Mouse (Mus musculus): ENCODE results near the gene Psapl1. TPM values are rescaled to one million over a fixed set of nuclear protein-coding genes. Genes with fewer than 3 reads are reported as not detected.

Gene Psapl1
- not detected for total RNA-seq (2021)
- long read RNA-seq, experiment 1: 0 reads
- long read RNA-seq, experiment 2: 0 reads

GRCm38 (mm10) chr5:36203916-36204315, at the start of gene Psapl1:
TSS of gene Psapl1 (plus strand) at chr5:36204021.
- no peak for DNase-seq (ENCODE audit: low spot score in 2 of 2)

- no peak for DNase-seq (ENCODE audit: low spot score in 2 of 2)
Observed at GRCm38 (mm10) chr5:36154879-36155485, 48.8 kb upstream of the Psapl1 start.

DNA sequence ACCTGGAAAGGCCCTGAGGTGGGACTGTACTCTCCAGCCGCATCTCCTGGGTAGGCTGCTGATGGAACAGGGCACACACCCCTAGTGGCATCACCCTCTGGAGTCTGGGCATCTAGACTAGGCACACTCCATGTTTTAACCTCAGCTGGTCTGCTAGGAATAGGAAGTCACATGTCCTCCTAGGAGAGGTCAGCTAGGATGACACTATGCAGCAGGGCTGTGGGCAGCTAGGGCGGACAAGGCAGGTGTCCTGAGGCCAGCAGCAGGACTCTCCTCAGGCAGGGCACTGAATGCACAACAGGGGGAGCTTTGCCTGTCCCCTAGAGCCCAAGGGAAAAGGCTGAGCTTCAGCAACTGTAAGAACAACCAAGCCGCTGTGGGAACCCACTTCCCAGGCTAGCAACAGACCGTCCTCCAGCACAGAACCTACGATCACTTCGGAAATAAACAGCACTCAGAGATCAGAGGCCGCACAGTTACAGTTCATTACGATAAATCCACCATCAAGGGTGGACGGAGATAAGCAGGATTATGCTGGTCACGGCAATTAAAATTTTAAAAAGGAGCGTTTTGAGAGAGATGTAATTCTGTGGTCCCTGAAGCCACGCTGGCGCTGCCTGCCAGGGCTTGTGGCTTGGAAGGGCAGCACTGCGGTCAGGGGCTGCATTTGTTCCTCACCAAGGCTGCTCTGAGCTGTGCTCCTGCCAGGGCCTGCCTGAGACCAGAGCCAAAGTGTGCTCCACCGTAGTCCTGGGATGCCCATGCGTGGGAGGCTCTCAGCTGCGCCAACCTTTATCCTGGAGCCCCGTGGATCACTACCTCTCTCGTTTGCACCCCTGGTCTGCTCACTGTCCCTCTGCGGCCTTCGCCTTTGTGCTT, 38.2 kb upstream of the Psapl1 start:
- no peak for DNase-seq (ENCODE audit: low spot score in 2 of 2)

- no peak for DNase-seq (ENCODE audit: low spot score in 2 of 2)
Observed at GRCm38 (mm10) chr5:36166346-36167013, 37.3 kb upstream of the Psapl1 start.

DNA sequence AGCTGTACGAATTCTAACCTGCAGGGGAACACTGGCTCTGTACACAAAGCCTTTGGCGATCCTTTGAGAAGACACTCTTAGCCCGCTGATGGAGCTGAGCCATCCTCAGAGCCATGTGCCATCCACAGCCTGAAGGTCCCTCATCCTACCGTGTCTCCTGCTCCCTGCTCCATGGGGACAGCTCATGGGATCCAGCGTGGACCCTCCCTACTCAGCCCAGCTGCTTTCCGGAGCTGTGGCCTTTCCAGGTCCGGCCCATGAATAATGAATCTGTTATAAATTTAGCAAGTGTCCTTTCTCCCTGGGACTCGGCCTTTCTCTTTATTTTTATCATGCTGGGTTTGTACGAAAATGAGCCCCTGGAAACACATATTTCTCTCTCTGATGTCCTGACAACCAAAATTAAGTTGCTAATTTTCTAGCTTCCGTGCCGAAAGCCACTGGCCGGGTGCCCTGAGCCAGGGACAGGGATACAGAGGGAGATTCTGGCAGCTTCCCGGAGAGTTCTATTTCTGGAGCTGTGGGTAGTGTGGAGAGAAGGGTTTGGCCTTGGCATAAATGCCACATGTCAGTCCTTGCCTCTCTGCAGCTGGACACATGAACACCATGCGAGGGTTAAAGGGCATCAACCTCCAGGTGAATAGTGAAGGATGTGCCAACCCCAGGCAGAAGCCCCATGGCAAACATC, 34.7 kb upstream of the Psapl1 start:
- DNase-seq (ENCODE audit: low spot score in 2 of 2): peak; percentile 31 to 39

DNA sequence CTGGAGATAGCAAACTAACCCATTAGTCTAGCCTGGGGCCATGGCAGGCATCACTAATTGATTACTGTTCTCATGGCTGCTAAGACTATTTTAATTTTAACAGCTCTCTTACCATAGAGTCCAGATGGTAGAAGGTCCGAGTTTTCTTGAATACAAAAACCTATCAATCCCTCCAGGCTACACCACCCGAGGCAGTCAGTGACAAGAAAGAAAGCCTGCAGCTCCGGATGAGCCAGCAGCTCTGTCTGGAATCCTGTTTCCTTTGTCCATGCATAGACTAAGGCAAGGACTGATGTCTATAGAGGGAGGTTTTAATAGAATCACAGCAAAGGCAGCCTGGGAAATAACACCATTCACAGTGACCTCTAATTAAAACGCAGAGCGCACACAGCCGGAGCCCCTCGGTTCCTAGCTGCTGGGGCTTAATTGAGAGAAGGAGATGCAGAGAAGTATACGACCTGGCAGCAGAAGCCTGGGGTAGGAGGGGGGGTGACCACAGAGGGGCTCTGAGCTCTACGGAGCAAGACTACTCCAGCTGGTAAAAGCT, 29.2 kb upstream of the Psapl1 start:
- no peak for DNase-seq (ENCODE audit: low spot score in 2 of 2)

GRCm38 (mm10) chr5:36176409-36176808, 27.4 kb upstream of the Psapl1 start:
- no peak for DNase-seq (ENCODE audit: low spot score in 2 of 2)

DNA sequence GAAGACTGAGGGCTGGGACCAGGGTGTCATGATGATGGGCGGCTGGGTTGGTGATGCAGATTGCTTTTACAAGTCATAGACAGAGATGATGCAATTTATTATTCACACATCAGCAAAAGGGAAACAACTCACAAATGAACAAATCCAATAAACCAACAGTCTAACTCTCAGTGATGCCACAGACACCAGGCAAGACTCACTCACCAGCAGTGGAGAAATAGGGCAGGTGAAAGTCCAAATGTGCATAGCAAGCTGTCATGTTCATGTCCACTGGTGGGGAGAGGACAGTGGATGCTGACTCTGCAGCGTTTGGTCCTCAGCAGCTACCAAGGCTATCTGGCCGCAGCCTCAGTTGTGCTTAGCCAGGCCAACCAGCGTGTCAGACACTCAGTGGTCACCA, 26.9 kb upstream of the Psapl1 start:
- no peak for DNase-seq (ENCODE audit: low spot score in 2 of 2)

DNA sequence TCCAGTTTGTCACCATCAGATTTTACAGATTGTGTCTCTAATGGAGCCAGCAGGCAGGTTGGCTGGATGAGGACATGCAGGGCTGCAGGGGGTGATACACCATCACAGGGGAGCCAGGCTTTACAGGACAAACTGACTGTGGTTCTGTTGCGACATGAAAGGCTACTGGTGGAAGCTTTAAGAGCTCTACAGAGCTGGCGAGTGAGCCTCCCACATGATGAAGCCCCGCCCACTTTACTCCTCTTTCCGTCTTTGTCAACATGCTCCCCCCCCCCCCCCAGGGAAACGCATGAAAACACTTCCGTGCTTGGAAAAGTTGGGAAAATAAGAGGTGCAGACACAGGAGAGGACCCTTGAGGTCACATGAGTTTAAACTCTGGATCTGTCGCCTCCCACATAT, 25.6 kb upstream of the Psapl1 start:
- no peak for DNase-seq (ENCODE audit: low spot score in 2 of 2)

DNA sequence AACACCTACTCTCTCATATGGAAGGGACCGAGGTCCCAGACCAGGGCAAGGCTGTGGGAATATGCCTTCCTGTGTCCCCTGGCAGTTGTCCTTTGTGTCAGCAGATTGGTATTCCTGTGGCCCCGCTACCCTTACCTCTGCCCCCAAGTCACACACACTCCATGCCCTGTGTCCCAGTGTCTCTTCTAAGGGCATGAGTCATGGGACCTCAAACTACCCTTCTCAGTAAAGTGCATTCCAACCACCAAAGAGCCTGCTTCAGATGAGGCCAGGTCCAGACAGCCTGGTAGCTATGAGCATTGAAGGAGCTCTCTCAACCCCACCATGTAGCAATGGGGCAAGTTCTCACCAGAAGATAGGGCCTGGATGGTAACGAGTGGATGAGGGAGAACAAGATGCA, 25.0 kb upstream of the Psapl1 start:
- no peak for DNase-seq (ENCODE audit: low spot score in 2 of 2)

- DNase-seq (ENCODE audit: low spot score in 2 of 2): no peak
Observed at GRCm38 (mm10) chr5:36179708-36180107, 24.1 kb upstream of the Psapl1 start.

DNA sequence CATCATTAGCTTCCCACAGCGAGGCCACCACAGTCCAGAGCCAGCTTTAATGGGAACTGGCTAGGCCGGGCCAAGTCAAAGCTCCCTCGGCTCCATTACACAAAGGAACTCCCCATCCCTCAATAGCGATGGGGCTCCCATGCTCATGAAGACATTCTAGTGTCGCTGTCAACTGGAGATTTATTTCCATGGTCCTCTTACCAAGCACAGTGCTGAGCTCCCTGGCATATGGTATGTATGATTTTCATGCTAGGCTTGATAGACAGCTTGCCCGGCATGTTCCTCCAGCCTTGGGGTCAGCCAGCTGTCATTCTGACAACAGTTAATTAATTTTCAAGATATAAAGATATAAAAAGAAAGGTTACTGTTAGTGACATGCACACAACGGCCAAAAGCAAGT, 21.5 kb upstream of the Psapl1 start:
- DNase-seq (ENCODE audit: low spot score in 2 of 2): no peak

- DNase-seq (ENCODE audit: low spot score in 2 of 2): no peak
Observed at GRCm38 (mm10) chr5:36186294-36187053, 17.3 kb upstream of the Psapl1 start.

DNA sequence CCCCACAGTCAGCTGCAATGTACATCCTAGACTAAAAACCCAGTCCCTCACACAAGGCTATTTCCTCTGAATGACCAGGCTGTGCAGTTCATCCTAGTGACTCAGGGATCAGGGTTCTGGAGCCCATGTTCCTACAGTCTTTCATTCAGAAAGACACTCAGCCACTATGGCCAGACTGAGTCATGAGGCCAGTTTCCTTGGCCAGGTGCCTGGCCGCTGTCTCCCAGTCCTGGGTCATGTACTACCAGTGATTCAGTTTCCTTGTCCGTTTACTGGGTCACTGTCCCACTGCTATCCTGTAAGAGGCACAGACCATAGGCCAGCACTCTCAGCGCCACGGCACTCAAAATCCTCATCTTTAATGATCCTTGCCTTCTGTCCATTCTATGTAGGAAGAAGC, 15.5 kb upstream of the Psapl1 start:
- no peak for DNase-seq (ENCODE audit: low spot score in 2 of 2)

- DNase-seq (ENCODE audit: low spot score in 2 of 2): no peak
Observed at GRCm38 (mm10) chr5:36191285-36191684, 12.5 kb upstream of the Psapl1 start.

DNA sequence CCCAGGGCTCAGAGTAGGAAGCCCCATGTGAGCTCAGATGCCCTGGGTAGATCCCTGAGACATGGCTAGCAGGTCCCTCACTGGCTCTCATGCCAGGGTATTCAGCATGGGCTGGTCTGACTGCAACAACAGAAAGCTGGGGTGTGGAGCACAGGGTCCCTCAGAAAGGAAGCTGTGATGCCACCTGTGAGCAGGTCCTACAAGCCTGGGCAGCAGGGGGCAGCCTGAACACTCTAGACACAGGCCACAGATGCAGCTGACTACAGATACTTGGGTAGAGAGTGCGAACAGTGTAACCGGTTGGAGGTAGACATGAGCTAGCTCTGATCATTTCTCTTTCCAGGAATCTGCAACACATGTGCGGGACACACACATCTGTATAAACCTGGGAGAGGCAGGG, 11.9 kb upstream of the Psapl1 start:
- DNase-seq (ENCODE audit: low spot score in 2 of 2): peak in 1 of 2 experiments; percentile 13

- no peak for DNase-seq (ENCODE audit: low spot score in 2 of 2)
Observed at GRCm38 (mm10) chr5:36192677-36193076, 11.1 kb upstream of the Psapl1 start.

- DNase-seq (ENCODE audit: low spot score in 2 of 2): no peak
Observed at GRCm38 (mm10) chr5:36194631-36195030, 9.2 kb upstream of the Psapl1 start.

DNA sequence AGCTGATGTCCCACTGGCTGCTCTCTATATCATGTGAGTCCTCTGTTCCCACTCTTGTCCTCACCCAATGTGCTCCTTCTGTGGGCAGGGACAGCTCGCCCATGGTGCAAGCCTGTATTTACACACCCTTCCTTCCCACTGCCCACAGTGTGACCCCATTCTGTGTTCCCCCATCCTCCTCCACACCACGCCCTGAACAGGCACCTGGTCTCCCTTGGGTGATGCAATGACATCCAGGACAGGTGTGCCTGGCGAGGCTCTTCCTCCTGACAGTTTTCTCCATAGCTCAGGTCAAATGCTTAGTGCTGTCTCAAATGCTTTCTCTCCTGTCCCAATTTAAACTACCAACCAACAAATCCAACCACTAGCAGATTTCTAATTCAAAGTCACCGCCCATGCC, 8.4 kb upstream of the Psapl1 start:
- DNase-seq (ENCODE audit: low spot score in 2 of 2): no peak

DNA sequence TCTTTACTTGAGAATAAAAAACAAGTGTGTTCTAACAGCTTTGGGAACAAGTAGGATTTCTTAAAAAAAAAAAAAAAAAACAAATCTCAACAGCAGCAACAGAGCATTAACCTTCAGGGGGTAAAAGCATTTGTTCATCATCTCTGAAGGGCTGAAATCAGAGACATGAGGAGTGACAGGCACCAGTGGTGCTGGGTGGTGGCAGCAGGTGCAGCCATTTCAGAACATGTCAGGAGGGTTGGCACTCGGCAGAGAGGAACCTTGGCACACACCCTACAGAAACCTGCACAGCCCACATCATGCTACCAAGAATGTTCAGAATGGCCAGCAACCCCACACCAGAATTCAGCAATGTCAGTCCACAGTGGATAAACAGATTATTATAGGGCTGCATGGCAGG, 4.3 kb upstream of the Psapl1 start:
- DNase-seq (ENCODE audit: low spot score in 2 of 2): no peak
